Mouse (Mus musculus): ENCODE data around the gene Pon3. TPM values are rescaled to one million over a fixed set of nuclear protein-coding genes. Genes with fewer than 3 reads are reported as not detected.

The Pon3 gene
- polyA plus RNA-seq, 1 experiment from 2014 or later = 20.1 TPM

DNA sequence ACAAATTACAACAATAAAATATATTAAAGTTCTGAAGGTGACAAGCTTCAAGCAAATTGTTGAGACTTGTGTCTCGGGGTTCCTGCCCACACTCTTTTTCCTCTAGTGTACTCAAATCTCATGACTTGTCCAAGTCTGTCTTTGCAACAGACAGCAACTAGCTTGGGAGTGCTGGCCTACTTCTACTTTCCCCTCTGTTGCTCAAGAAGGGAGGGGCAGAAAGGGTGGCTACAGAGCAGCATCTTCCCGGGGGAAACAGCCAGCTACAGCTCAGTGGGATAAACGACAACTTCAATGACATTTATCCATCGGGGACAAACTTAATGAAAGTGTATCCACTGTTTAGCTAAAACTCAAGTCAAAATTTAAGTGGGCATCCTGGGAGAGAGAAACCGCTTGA, 36.8 kb upstream of the Pon3 start:
- no peak overlapping the region for H3K4me3 ChIP-seq (replicated peaks; ENCODE audit: low read length)
- 83% methylated on average over 5 of the region's 5 CpGs for WGBS
- H3K27me3 ChIP-seq (ENCODE audit: control insufficient read depth, insufficient read depth, low read length) = no peaks in the 10 kb centered on the region
- H3K27ac ChIP-seq (ENCODE audit: low read length) = no peak overlapping the region
- H3K4me2 ChIP-seq (ENCODE audit: low read depth, low read length) = no peak overlapping the region
- H3K9me3 ChIP-seq (replicated peaks; ENCODE audit: control insufficient read depth, low read length) = no peaks in the 10 kb centered on the region
- H3K9ac ChIP-seq (ENCODE audit: low read length) = no peak overlapping the region
- ATAC-seq (ENCODE audit: insufficient read depth, low FRiP score) = no peak
- H3K36me3 ChIP-seq (ENCODE audit: control insufficient read depth, insufficient read depth, low read length) = no peaks in the 10 kb centered on the region
- H3K4me1 ChIP-seq (ENCODE audit: control insufficient read depth, insufficient read depth, low read length) = peaks cover 18% of the 10 kb centered on the region

GRCm38 (mm10) chr6:5291450-5291849, 35.4 kb upstream of the Pon3 start:
- peaks cover 19% of the 10 kb centered on the region for H3K4me1 ChIP-seq (ENCODE audit: control insufficient read depth, insufficient read depth, low read length)
- peak; percentile 67; the same call in 1 of the 2 replicates for ATAC-seq (ENCODE audit: insufficient read depth, low FRiP score)
- 55% methylated on average over 4 of the region's 4 CpGs for WGBS
- no peak overlapping the region for H3K9ac ChIP-seq (ENCODE audit: low read length)
- no peak overlapping the region for H3K4me3 ChIP-seq (replicated peaks; ENCODE audit: low read length)
- H3K27ac ChIP-seq (ENCODE audit: low read length) = no peak overlapping the region
- H3K36me3 ChIP-seq (ENCODE audit: control insufficient read depth, insufficient read depth, low read length) = no peaks in the 10 kb centered on the region
- H3K27me3 ChIP-seq (ENCODE audit: control insufficient read depth, insufficient read depth, low read length) = no peaks in the 10 kb centered on the region
- no peak overlapping the region for H3K4me2 ChIP-seq (ENCODE audit: low read depth, low read length)
- no peaks in the 10 kb centered on the region for H3K9me3 ChIP-seq (replicated peaks; ENCODE audit: control insufficient read depth, low read length)

DNA sequence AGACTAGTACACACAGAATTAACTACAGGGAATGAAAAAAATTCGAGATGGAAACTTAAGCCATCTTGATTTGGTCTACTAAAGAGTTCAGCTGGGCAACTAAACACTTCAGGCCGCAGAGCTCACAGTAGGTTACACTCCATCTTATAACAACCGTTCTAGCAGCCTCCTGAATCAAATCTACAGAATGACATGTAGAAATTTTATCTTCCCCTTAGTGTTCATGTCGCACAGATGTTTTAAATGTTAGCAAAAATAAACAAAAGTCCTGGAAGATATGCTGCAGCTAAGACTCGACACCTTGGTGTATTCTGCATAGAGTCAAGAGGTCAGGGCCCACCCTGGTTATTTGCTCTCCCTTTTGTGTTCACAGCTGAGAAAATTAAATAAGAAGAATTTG, 31.8 kb upstream of the Pon3 start:
- Histone ChIP-seq H3K27ac (ENCODE audit: low read length) (0 out of 2 replicates have a peak overlapping the region, but pooled peaks have one; percentile 39), H3K4me1 (ENCODE audit: control insufficient read depth, insufficient read depth, low read length) (peaks cover 17% of the 10 kb centered on the region), H3K27me3 (ENCODE audit: control insufficient read depth, insufficient read depth, low read length) (no peaks in the 10 kb centered on the region), H3K9ac (ENCODE audit: low read length) (no peak overlapping the region), H3K9me3 (replicated peaks; ENCODE audit: control insufficient read depth, low read length) (no peaks in the 10 kb centered on the region), H3K4me2 (ENCODE audit: low read depth, low read length) (no peak overlapping the region), H3K36me3 (ENCODE audit: control insufficient read depth, insufficient read depth, low read length) (no peaks in the 10 kb centered on the region), H3K4me3 (replicated peaks; ENCODE audit: low read length) (no peak overlapping the region)
- no peak for ATAC-seq (ENCODE audit: insufficient read depth, low FRiP score)
- WGBS = 32% methylated on average over 5 of the region's 5 CpGs

DNA sequence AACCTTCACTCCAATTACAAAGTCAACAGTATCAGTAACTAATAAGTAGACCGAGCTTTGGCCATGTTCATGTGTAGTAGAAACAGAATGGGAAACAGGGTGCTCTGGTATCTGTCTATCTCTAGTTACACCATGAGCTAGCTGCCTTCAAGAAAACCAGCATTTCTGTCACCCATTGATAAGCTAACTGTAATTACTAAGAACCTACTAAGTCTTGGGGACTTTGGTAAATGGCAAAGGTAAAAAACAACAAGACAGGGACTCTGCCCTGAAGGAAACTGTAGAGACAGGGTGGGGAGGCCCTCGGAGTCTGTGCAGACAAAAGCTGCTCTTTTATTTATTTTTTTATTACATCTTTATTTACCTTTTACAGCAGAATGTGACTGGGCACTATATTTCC, 31.3 kb upstream of the Pon3 start:
- Histone ChIP-seq H3K9ac (ENCODE audit: low read length) (no peak overlapping the region), H3K4me1 (ENCODE audit: control insufficient read depth, insufficient read depth, low read length) (peaks cover 17% of the 10 kb centered on the region), H3K4me2 (ENCODE audit: low read depth, low read length) (no peak overlapping the region), H3K9me3 (replicated peaks; ENCODE audit: control insufficient read depth, low read length) (no peaks in the 10 kb centered on the region), H3K4me3 (replicated peaks; ENCODE audit: low read length) (no peak overlapping the region), H3K36me3 (ENCODE audit: control insufficient read depth, insufficient read depth, low read length) (no peaks in the 10 kb centered on the region), H3K27me3 (ENCODE audit: control insufficient read depth, insufficient read depth, low read length) (no peaks in the 10 kb centered on the region), H3K27ac (ENCODE audit: low read length) (0 out of 2 replicates have a peak overlapping the region, but pooled peaks have one; percentile 27)
- 62% methylated on average over 2 of the region's 2 CpGs for WGBS
- no peak for ATAC-seq (ENCODE audit: insufficient read depth, low FRiP score)

DNA sequence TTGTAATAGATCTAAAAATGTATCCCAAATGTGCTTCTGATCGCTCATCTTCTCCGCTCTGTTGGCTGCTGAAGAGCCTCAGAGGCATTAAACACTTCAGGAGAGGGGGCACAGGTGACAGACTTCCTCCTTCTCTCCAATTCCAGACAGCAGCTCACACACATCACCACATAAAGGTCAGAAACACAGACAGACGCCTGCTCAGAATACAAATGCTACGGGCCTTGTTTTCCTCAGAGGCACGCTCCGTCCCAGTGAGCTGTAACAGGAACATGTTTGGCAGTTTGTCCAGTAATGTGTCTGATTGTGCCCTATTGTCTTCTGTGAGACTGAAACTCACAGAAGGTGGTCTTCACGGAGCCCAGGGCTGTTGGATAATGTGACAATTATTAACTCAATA, 26.3 kb upstream of the Pon3 start:
- no peak for ATAC-seq (ENCODE audit: insufficient read depth, low FRiP score)
- 72% methylated on average over 7 of the region's 7 CpGs for WGBS
- H3K27ac ChIP-seq (ENCODE audit: low read length) = no peak overlapping the region
- H3K27me3 ChIP-seq (ENCODE audit: control insufficient read depth, insufficient read depth, low read length) = no peaks in the 10 kb centered on the region
- no peaks in the 10 kb centered on the region for H3K9me3 ChIP-seq (replicated peaks; ENCODE audit: control insufficient read depth, low read length)
- H3K4me2 ChIP-seq (ENCODE audit: low read depth, low read length) = no peak overlapping the region
- H3K4me3 ChIP-seq (replicated peaks; ENCODE audit: low read length) = no peak overlapping the region
- H3K4me1 ChIP-seq (ENCODE audit: control insufficient read depth, insufficient read depth, low read length) = peaks cover 1% of the 10 kb centered on the region; the same call in 1 of the 2 replicates
- H3K9ac ChIP-seq (ENCODE audit: low read length) = no peak overlapping the region
- H3K36me3 ChIP-seq (ENCODE audit: control insufficient read depth, insufficient read depth, low read length) = no peaks in the 10 kb centered on the region

GRCm38 (mm10) chr6:5280576-5281305, 24.7 kb upstream of the Pon3 start:
- Histone ChIP-seq H3K4me2 (ENCODE audit: low read depth, low read length) (no peak overlapping the region), H3K9me3 (replicated peaks; ENCODE audit: control insufficient read depth, low read length) (no peaks in the 10 kb centered on the region), H3K9ac (ENCODE audit: low read length) (no peak overlapping the region), H3K27ac (ENCODE audit: low read length) (no peak overlapping the region), H3K27me3 (ENCODE audit: control insufficient read depth, insufficient read depth, low read length) (no peaks in the 10 kb centered on the region), H3K4me1 (ENCODE audit: control insufficient read depth, insufficient read depth, low read length) (peaks cover 3% of the 10 kb centered on the region; the same call in 1 of the 2 replicates), H3K36me3 (ENCODE audit: control insufficient read depth, insufficient read depth, low read length) (0 out of 2 replicates have a peak, but pooled peaks cover 5% of the 10 kb centered on the region), H3K4me3 (replicated peaks; ENCODE audit: low read length) (no peak overlapping the region)
- WGBS = 54% methylated on average over 6 of the region's 6 CpGs
- no peak for ATAC-seq (ENCODE audit: insufficient read depth, low FRiP score)

GRCm38 (mm10) chr6:5277972-5278371, 21.9 kb upstream of the Pon3 start:
- Histone ChIP-seq H3K27me3 (ENCODE audit: control insufficient read depth, insufficient read depth, low read length) (no peaks in the 10 kb centered on the region), H3K36me3 (ENCODE audit: control insufficient read depth, insufficient read depth, low read length) (0 out of 2 replicates have a peak, but pooled peaks cover 5% of the 10 kb centered on the region), H3K4me2 (ENCODE audit: low read depth, low read length) (no peak overlapping the region), H3K4me1 (ENCODE audit: control insufficient read depth, insufficient read depth, low read length) (peaks cover 3% of the 10 kb centered on the region; the same call in 1 of the 2 replicates), H3K9ac (ENCODE audit: low read length) (no peak overlapping the region), H3K9me3 (replicated peaks; ENCODE audit: control insufficient read depth, low read length) (no peaks in the 10 kb centered on the region), H3K4me3 (replicated peaks; ENCODE audit: low read length) (no peak overlapping the region), H3K27ac (ENCODE audit: low read length) (no peak overlapping the region)
- no peak for ATAC-seq (ENCODE audit: insufficient read depth, low FRiP score)
- 33% methylated on average over 5 of the region's 5 CpGs for WGBS

- Histone ChIP-seq H3K27me3 (ENCODE audit: control insufficient read depth, insufficient read depth, low read length) (no peaks in the 10 kb centered on the region), H3K4me1 (ENCODE audit: control insufficient read depth, insufficient read depth, low read length) (no peaks in the 10 kb centered on the region), H3K9me3 (replicated peaks; ENCODE audit: control insufficient read depth, low read length) (no peaks in the 10 kb centered on the region), H3K27ac (ENCODE audit: low read length) (no peak overlapping the region), H3K9ac (ENCODE audit: low read length) (no peak overlapping the region), H3K4me2 (ENCODE audit: low read depth, low read length) (no peak overlapping the region), H3K36me3 (ENCODE audit: control insufficient read depth, insufficient read depth, low read length) (peaks cover 14% of the 10 kb centered on the region; the same call in 1 of the 2 replicates), H3K4me3 (replicated peaks; ENCODE audit: low read length) (no peak overlapping the region)
- 77% methylated on average over 6 of the region's 6 CpGs for WGBS
- ATAC-seq (ENCODE audit: insufficient read depth, low FRiP score) = no peak
These were observed 13.6 kb upstream of the Pon3 start for GRCm38 (mm10) chr6:5269641-5270040.

DNA sequence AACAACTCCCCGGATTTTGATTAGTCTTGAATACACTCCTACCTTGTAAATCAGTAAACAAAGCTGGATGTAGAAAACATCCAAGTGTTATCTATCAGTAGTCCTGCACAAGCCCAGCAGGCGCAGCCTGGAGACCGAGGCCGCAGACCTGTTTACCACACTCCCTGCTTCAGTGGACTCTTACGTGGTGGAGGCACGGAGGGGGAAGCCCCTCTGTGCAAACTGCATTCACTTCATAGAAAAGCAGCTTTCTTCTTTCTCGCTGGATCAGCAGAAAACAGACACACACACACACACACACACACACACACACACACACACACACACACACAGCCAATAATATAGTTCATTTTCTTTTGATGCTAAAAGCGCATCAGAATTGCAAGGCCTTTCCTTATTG, 8.7 kb upstream of the Pon3 start:
- no peak overlapping the region for H3K4me2 ChIP-seq (ENCODE audit: low read depth, low read length)
- 70% methylated on average over 8 of the region's 8 CpGs for WGBS
- no peaks in the 10 kb centered on the region for H3K4me1 ChIP-seq (ENCODE audit: control insufficient read depth, insufficient read depth, low read length)
- no peaks in the 10 kb centered on the region for H3K27me3 ChIP-seq (ENCODE audit: control insufficient read depth, insufficient read depth, low read length)
- no peaks in the 10 kb centered on the region for H3K9me3 ChIP-seq (replicated peaks; ENCODE audit: control insufficient read depth, low read length)
- no peak for ATAC-seq (ENCODE audit: insufficient read depth, low FRiP score)
- no peak overlapping the region for H3K9ac ChIP-seq (ENCODE audit: low read length)
- no peak overlapping the region for H3K4me3 ChIP-seq (replicated peaks; ENCODE audit: low read length)
- peaks cover 10% of the 10 kb centered on the region; the same call in 1 of the 2 replicates for H3K36me3 ChIP-seq (ENCODE audit: control insufficient read depth, insufficient read depth, low read length)
- H3K27ac ChIP-seq (ENCODE audit: low read length) = no peak overlapping the region

All from stomach, embryonic 16.5 days (tissue).